Mouse (Mus musculus) kidney, embryonic 15.5 days (tissue): Measurements from ENCODE around the gene Yipf6. TPM values are rescaled to one million over a fixed set of nuclear protein-coding genes. Genes with fewer than 3 reads are reported as not detected.
A peak's percentile ranks its signal among the peaks of the same experiment; 100 is the strongest.

ENCODE experiments used
- ATAC-seq: fragments of 200-750 bp; cut with Nextera tagmentation; replicated peaks from 2 replicates; pipeline ENCODE4 v1.8.0; 2017; ENCODE audit warnings: moderate TSS enrichment; ENCODE audit not compliant: low FRiP score
- H3K27ac ChIP-seq: fragments of 300-500 bp; sonication (generic); 2 replicates; pipeline ENCODE4 v1.5.1; 2015; ENCODE audit warnings: mild to moderate bottlenecking, inconsistent platforms
- H3K27me3 ChIP-seq: fragments of 300-500 bp; sonication (generic); 2 replicates; pipeline ENCODE4 v1.6.1; 2015; ENCODE audit warnings: inconsistent platforms
- H3K36me3 ChIP-seq: fragments of 300-500 bp; sonication (generic); 2 replicates; pipeline ENCODE4 v1.6.1; 2015; ENCODE audit warnings: inconsistent platforms
- H3K4me1 ChIP-seq: fragments of 300-500 bp; sonication (generic); 2 replicates; pipeline ENCODE4 v1.6.1; 2015; ENCODE audit warnings: inconsistent platforms
- H3K4me2 ChIP-seq: fragments of 300-500 bp; sonication (generic); 2 replicates; pipeline ENCODE4 v1.6.1; 2015; ENCODE audit warnings: moderate library complexity, mild to moderate bottlenecking, inconsistent platforms
- H3K4me3 ChIP-seq: fragments of 300-500 bp; sonication (generic); replicated peaks from 2 replicates; pipeline ENCODE4 v1.5.1; 2015; ENCODE audit warnings: mild to moderate bottlenecking, inconsistent platforms
- H3K9ac ChIP-seq: fragments of 300-500 bp; sonication (generic); 2 replicates; pipeline ENCODE4 v1.6.1; 2015; ENCODE audit warnings: mild to moderate bottlenecking, inconsistent platforms
- H3K9me3 ChIP-seq: fragments of 300-500 bp; sonication (generic); replicated peaks from 2 replicates; pipeline ENCODE4 v1.6.1; 2016; ENCODE audit warnings: inconsistent platforms
- WGBS: fragments of 180-500 bp; shearing (Covaris S2); methylation state at CpG from one replicate; pipeline ENCODE4 v1.1.7; 2015; ENCODE audit warnings: mixed read lengths; 5-methylcytosine and 5-hydroxymethylcytosine counted together
- polyA plus RNA-seq: library from polyadenylated mRNA; unstranded; fragments of >200 nt; fragmentation: Nextera tagmentation; extraction: Ambion mirVana; gene quantifications from 2 replicates; pipeline ENCODE4 v1.2.1, GENCODE M21; 2015

Yipf6 gene
- polyA plus RNA-seq: 20.0 and 22.3 TPM in 2 replicates

- 66% methylated on average over 3 of the region's 3 CpGs for WGBS
- no peak for ATAC-seq
- no peaks in the 10 kb centered on the region; the same call in 1 of the 2 replicates for H3K27me3 ChIP-seq
These were observed at the start of gene Yipf6 for GRCm38 (mm10) chrX:98936101-98936500. Gene Yipf6 (plus strand): TSS chrX:98936316.

DNA sequence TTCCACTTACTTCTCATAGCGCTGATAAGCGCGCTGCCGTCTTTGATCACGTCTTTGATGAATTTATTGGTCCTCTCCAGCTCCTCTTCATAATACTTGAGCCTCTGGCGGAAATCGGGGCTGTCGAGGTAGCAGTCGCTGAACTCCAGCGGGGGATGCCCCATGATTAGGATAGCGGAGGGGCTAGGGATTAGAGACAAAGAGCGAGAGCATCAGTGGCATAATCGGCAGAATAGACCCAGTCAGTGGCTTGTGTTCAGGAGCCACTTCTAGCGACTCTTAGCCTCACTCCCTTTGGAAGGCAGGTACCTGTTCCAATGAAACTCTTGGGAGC, 46.1 kb upstream of the Yipf6 start:
- Histone ChIP-seq H3K27me3 (peaks cover 33% of the 10 kb centered on the region), H3K4me2 (peak overlapping the region; percentile 61), H3K9me3 (no peaks in the 10 kb centered on the region), H3K4me3 (peak overlapping the region; percentile 57), H3K9ac (peak overlapping the region; percentile 42), H3K27ac (no peak overlapping the region), H3K36me3 (no peaks in the 10 kb centered on the region), H3K4me1 (no peaks in the 10 kb centered on the region)
- no peak; the same call in 1 of the 2 replicates for ATAC-seq
- WGBS: 20% methylated on average over 14 of the region's 14 CpGs

More at GRCm38 (mm10) chrX:98936101-98936500, at the start of gene Yipf6:
- H3K4me3 ChIP-seq: peak within 1 kb of the TSS; percentile 62
- H3K4me1 ChIP-seq: peaks cover 6% of the 10 kb centered on the region; the same call in 1 of the 2 replicates
- H3K36me3 ChIP-seq: no peaks in the 10 kb centered on the region
- H3K27ac ChIP-seq: peak within 1 kb of the TSS; percentile 96
- H3K4me2 ChIP-seq: peak within 1 kb of the TSS; percentile 66
- no peaks in the 10 kb centered on the region for H3K9me3 ChIP-seq
- peak within 1 kb of the TSS; percentile 63 for H3K9ac ChIP-seq

DNA sequence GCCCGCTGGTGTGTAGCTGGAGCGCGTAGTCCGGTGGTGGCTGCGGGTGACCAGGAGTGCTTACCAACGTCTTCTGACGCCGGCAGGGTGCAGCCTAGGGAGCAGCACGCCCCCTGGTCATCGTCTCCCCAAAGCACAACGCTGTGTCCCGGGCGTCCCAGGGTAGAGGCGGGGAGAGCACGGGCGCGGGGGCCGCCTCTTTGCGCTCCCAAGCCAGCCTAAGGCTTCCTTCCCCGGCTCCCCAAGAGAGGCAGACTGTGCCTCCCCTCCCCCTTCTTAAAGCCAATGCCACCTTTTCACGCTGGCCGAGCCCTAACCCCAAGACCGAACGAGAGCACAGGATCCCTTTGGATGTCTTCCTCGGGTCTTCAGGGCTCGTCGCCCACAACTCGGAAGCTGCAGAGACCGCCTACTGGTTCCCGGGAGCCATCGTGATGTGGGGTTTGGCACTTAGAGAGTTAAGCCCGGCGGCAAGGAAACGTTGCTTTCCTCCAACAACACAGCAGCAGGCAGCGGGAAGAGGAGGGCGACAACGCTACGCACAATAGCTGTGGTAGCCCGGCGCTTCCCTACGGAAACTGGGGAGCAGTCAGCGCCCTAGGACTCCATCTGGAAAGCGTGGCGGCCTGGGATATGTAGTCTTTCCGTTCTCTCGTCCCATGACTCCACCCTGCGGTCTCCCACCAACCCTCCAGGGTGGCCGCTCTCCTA, 45.6 kb upstream of the Yipf6 start, which contains the start of gene Ophn1:
Ophn1 (minus strand) TSS at position 620 of the 711 bp plus-strand sequence.
- WGBS: 16% methylated on average over 42 of the region's 48 CpGs

GRCm38 (mm10) chrX:98898307-98898706, 37.8 kb upstream of the Yipf6 start:
- H3K9me3 ChIP-seq: no peaks in the 10 kb centered on the region
- no peak for ATAC-seq
- H3K36me3 ChIP-seq: no peaks in the 10 kb centered on the region
- no peak overlapping the region for H3K9ac ChIP-seq
- no peak overlapping the region for H3K27ac ChIP-seq
- no peak overlapping the region for H3K4me3 ChIP-seq
- no peaks in the 10 kb centered on the region for H3K27me3 ChIP-seq
- H3K4me1 ChIP-seq: no peaks in the 10 kb centered on the region
- no peak overlapping the region for H3K4me2 ChIP-seq
- 63% methylated on average over 3 of the region's 3 CpGs for WGBS

More for the DNA sequence above, 45.6 kb upstream of the Yipf6 start, which contains the start of gene Ophn1:
- Histone ChIP-seq H3K9ac (peak within 1 kb of the TSS; percentile 42), H3K27ac (peak within 1 kb of the TSS; percentile 78), H3K4me2 (peak within 1 kb of the TSS; percentile 61), H3K4me1 (no peaks in the 10 kb centered on the region), H3K9me3 (no peaks in the 10 kb centered on the region), H3K36me3 (no peaks in the 10 kb centered on the region), H3K27me3 (peaks cover 30% of the 10 kb centered on the region), H3K4me3 (peak within 1 kb of the TSS; percentile 57)
- ATAC-seq: peak; percentile 94

DNA sequence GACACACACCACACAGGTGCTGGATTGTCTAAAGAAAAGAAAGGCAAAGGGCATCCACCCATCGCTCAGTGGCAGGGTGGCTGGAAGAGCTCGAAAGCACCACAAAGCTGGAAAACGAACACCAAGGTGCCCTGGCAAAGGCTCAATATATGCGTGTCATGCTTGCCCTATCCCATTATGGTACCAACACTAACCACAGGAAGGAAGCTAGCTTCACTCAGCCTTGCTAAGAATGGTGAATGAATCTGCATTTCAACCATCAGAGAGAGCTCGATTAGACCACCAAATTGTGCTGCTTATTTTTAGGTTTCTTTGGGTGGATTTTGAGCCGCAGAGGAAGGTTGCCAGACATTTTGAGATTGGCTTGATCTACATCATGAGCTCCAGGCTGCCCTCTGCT, 31.9 kb upstream of the Yipf6 start:
- WGBS: 89% methylated on average over 6 of the region's 6 CpGs

GRCm38 (mm10) chrX:98908910-98909309, 27.2 kb upstream of the Yipf6 start:
- WGBS: 62% methylated on average over 1 of the region's 1 CpGs
- H3K4me2 ChIP-seq: no peak overlapping the region
- no peaks in the 10 kb centered on the region for H3K36me3 ChIP-seq
- H3K4me1 ChIP-seq: no peaks in the 10 kb centered on the region
- no peak for ATAC-seq
- no peaks in the 10 kb centered on the region for H3K9me3 ChIP-seq
- H3K27me3 ChIP-seq: peaks cover 8% of the 10 kb centered on the region
- no peak overlapping the region for H3K9ac ChIP-seq
- no peak overlapping the region for H3K4me3 ChIP-seq
- no peak overlapping the region for H3K27ac ChIP-seq

More for the DNA sequence above, 31.9 kb upstream of the Yipf6 start:
- no peak overlapping the region for H3K4me2 ChIP-seq
- no peaks in the 10 kb centered on the region for H3K36me3 ChIP-seq
- no peaks in the 10 kb centered on the region for H3K4me1 ChIP-seq
- H3K9ac ChIP-seq: no peak overlapping the region
- H3K4me3 ChIP-seq: no peak overlapping the region
- no peak overlapping the region for H3K27ac ChIP-seq
- H3K27me3 ChIP-seq: peaks cover 4% of the 10 kb centered on the region
- H3K9me3 ChIP-seq: no peaks in the 10 kb centered on the region
- no peak for ATAC-seq

DNA sequence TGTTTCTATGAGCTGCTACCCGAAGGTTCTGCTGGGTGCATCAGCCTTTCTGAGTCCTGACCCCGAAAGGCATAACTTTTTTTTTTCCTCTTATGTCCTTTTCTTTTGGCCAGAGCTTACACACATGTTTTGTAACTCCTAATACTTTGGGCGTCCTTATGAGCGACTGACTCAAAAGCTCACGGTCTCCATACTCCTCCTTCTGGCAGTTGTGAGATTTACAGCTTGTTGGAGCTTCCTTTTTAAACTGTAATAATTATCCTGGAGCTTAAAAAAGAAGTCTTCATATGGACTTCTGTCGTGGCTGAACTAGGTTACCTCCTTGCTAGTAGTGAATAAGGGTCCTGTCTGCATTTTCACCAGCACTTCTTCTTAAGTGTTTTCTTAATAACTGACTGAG, 16.7 kb upstream of the Yipf6 start:
- Histone ChIP-seq H3K9ac (no peak overlapping the region), H3K4me2 (no peak overlapping the region), H3K36me3 (no peaks in the 10 kb centered on the region), H3K27me3 (peaks cover 26% of the 10 kb centered on the region), H3K27ac (no peak overlapping the region), H3K9me3 (no peaks in the 10 kb centered on the region), H3K4me1 (no peaks in the 10 kb centered on the region), H3K4me3 (no peak overlapping the region)
- ATAC-seq: no peak
- 17% methylated on average over 6 of the region's 6 CpGs for WGBS

DNA sequence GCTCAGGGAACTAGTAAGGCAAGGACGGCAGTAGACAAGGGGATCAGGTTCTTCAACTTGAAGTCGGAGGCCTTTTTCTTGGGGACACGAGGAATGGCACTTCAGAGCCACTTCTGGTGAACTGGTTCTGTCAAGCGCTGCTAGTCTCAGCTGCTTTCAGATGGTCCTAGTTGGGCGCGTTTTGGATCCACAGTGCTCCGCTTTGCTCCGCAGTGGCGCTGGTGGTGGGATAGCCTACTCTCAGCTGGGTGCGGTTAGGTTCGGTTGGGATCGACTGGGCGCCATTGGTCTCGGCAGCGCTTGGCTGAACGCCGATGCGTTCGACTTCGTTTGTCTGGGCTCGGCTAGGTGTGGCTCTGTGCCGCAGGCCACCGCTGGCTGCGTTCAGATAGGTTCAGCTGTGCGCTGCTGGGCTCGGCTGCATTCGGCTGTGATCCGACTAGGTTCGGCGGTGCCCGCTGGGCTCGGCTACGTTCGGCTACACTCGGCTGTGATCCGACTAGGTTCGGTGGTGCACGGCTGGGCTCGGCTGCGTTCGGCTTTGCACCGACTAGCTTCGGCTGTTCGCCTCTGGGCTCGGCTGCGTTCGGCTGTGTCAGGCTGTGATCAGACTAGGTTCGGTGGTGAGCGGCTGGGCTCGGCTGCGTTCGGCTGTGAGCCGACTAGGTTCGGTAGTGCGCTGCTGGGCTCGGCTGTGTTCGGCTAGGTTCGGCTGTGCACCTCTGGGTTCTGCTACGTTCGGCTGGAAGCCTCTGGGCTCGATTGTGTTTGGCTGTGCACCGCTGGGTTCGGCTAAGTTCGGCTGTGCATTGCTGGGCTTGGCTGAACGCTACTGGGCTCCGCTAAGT, 815 bp downstream of the Yipf6 start:
- peak; percentile 93 for ATAC-seq
- H3K9ac ChIP-seq: peak overlapping the region; percentile 63
- H3K27me3 ChIP-seq: no peaks in the 10 kb centered on the region; the same call in 1 of the 2 replicates
- 19% methylated on average over 66 of the region's 66 CpGs for WGBS
- H3K4me3 ChIP-seq: peak overlapping the region; percentile 62
- H3K36me3 ChIP-seq: no peaks in the 10 kb centered on the region; the same call in 1 of the 2 replicates
- H3K27ac ChIP-seq: peak overlapping the region; percentile 96
- H3K9me3 ChIP-seq: no peaks in the 10 kb centered on the region
- peak overlapping the region; percentile 66 for H3K4me2 ChIP-seq
- H3K4me1 ChIP-seq: peaks cover 6% of the 10 kb centered on the region; the same call in 1 of the 2 replicates

- H3K27ac ChIP-seq: peak overlapping the region; percentile 96
- H3K27me3 ChIP-seq: no peaks in the 10 kb centered on the region; the same call in 1 of the 2 replicates
- H3K9me3 ChIP-seq: no peaks in the 10 kb centered on the region
- peak overlapping the region; percentile 63 for H3K9ac ChIP-seq
- peak overlapping the region; percentile 62 for H3K4me3 ChIP-seq
- peaks cover 7% of the 10 kb centered on the region; the same call in 1 of the 2 replicates for H3K36me3 ChIP-seq
- ATAC-seq: peak; percentile 91
- H3K4me1 ChIP-seq: peaks cover 6% of the 10 kb centered on the region; the same call in 1 of the 2 replicates
- 24% methylated on average over 57 of the region's 57 CpGs for WGBS
- H3K4me2 ChIP-seq: peak overlapping the region; percentile 66
These were observed 1.6 kb downstream of the Yipf6 start for GRCm38 (mm10) chrX:98937555-98938294.

GRCm38 (mm10) chrX:98953941-98954340, 17.8 kb downstream of the Yipf6 start:
- Histone ChIP-seq H3K9ac (no peak overlapping the region), H3K27ac (no peak overlapping the region), H3K4me1 (no peaks in the 10 kb centered on the region), H3K9me3 (no peaks in the 10 kb centered on the region), H3K27me3 (peaks cover 9% of the 10 kb centered on the region; the same call in 1 of the 2 replicates), H3K36me3 (no peaks in the 10 kb centered on the region), H3K4me3 (no peak overlapping the region), H3K4me2 (no peak overlapping the region)
- no peak for ATAC-seq
- WGBS: 21% methylated on average over 5 of the region's 6 CpGs

DNA sequence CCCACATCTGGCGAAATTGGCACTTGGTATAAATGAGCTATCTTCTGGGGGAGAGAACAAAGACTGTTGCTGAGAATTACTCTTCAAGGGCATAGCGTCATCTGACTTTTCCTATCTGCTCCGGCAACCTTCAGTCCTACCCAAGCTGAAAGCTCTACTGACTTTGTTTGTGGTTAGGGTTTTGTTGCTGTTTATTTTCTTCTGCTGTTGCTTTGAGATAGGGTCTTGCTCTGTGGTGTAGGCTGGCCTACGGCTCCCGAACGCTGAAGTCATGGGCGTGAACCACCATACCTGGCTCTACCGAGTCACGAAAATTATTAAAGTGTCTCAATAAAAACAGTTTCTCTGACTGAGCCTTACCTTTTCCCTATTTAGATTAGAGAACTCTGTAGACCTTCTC, 22.2 kb downstream of the Yipf6 start:
- Histone ChIP-seq H3K36me3 (no peaks in the 10 kb centered on the region), H3K9ac (no peak overlapping the region), H3K4me3 (no peak overlapping the region), H3K9me3 (no peaks in the 10 kb centered on the region), H3K27ac (no peak overlapping the region), H3K4me2 (no peak overlapping the region), H3K27me3 (peaks cover 21% of the 10 kb centered on the region), H3K4me1 (no peaks in the 10 kb centered on the region)
- 90% methylated on average over 9 of the region's 9 CpGs for WGBS
- no peak for ATAC-seq
